10 mouse cellular contexts compared by ENCODE assay signal in genomic region chr11:117960601-117961000, GRCm38 (mm10).
"Had no signal": no experiment of that assay in that cellular context is flagged by ENCODE, and none has a peak within 500 bp of the region (broad histone marks: within the 10 kb centered on the region; RNA-seq: fewer than 3 reads in every experiment).

No protein-coding gene starts in this region.

- DNase-seq: kidney, adult 8-10 months; kidney, postnatal 14 days; layer of hippocampus, postnatal 36 days; liver, embryonic 13.5 days had no signal

- H3K9ac ChIP-seq: limb, embryonic 15.5 days; liver, embryonic 13.5 days; midbrain, embryonic 15.5 days; neural tube, embryonic 12.5 days had no signal

- H3K4me2 ChIP-seq: limb, embryonic 15.5 days; liver, embryonic 13.5 days; midbrain, embryonic 11.5 days; midbrain, embryonic 15.5 days; neural tube, embryonic 12.5 days had no signal

- H3K9me3 ChIP-seq: limb, embryonic 15.5 days; liver, embryonic 13.5 days; megakaryocyte, embryonic 14.5 days; midbrain, embryonic 15.5 days; neural tube, embryonic 12.5 days had no signal

- H3K4me3 ChIP-seq: limb, embryonic 15.5 days; liver, embryonic 13.5 days; midbrain, embryonic 15.5 days; neural tube, embryonic 12.5 days had no signal

- H3K27ac ChIP-seq: limb, embryonic 15.5 days; liver, embryonic 13.5 days; midbrain, embryonic 15.5 days; neural tube, embryonic 12.5 days had no signal

- H3K36me3 ChIP-seq: limb, embryonic 15.5 days; liver, embryonic 13.5 days; midbrain, embryonic 15.5 days; neural tube, embryonic 12.5 days had no signal

- H3K27me3 ChIP-seq: limb, embryonic 15.5 days had no signal

- ATAC-seq: intestine, postnatal 0 days; midbrain, embryonic 15.5 days had no signal
